Mouse (Mus musculus): ENCODE measurements at regions not wholly inside any gene's neighbourhood (a gene's known extent, or its start where the extent isn't known, plus 50 kb on each side); places are given as distances from the start of the nearest gene placed in this dataset.

- TF ChIP-seq POLR2A (IDR thresholded peaks at IDR 0.05; ENCODE audit: borderline replicate concordance, insufficient read depth, low read length) (no peak), CTCF (IDR thresholded peaks at IDR 0.05; ENCODE audit: borderline replicate concordance, insufficient read depth, low read depth, low read length) (no peak)
Measured at GRCm38 (mm10) chr9:42183448-42183847, 59.4 kb upstream of the Sorl1 start.
